Mouse (Mus musculus) liver, embryonic 11.5 days (tissue): ENCODE measurements at regions not wholly inside any gene's neighbourhood (a gene's known extent, or its start where the extent isn't known, plus 50 kb on each side); places are given as distances from the start of the nearest gene placed in this dataset.

Experiments
- ATAC-seq: fragments of 200-750 bp; cut with Nextera tagmentation; replicated peaks from 2 replicates; pipeline ENCODE4 v1.8.0; 2017; ENCODE audit warnings: moderate number of reproducible peaks, mild to moderate bottlenecking, moderate TSS enrichment, moderate library complexity; ENCODE audit not compliant: low FRiP score
- DNase-seq: peaks from one replicate; pipeline ENCODE4 v3.0.0-alpha.2; 2017; ENCODE audit warnings: low spot score
- H3K27ac ChIP-seq: fragments of 300-500 bp; sonication (generic); 2 replicates; pipeline ENCODE4 v1.5.1; 2014; ENCODE audit warnings: mild to moderate bottlenecking, low read depth, low read length, control low read depth
- H3K27me3 ChIP-seq: fragments of 300-500 bp; sonication (generic); replicated peaks from 2 replicates; pipeline ENCODE4 v1.6.1; 2014; ENCODE audit warnings: low read length, mixed read lengths; ENCODE audit not compliant: control insufficient read depth, insufficient read depth
- H3K36me3 ChIP-seq: fragments of 300-500 bp; sonication (generic); 2 replicates; pipeline ENCODE4 v1.6.1; 2014; ENCODE audit warnings: mild to moderate bottlenecking, low read length, moderate library complexity, mixed read lengths; ENCODE audit not compliant: control insufficient read depth, insufficient read depth
- H3K4me1 ChIP-seq: fragments of 300-500 bp; sonication (generic); replicated peaks from 2 replicates; pipeline ENCODE4 v1.6.1; 2014; ENCODE audit warnings: low read length, mixed read lengths; ENCODE audit not compliant: control insufficient read depth, insufficient read depth
- H3K4me2 ChIP-seq: fragments of 300-500 bp; sonication (generic); 2 replicates; pipeline ENCODE4 v1.6.1; 2014; ENCODE audit warnings: mild to moderate bottlenecking, control low read depth, moderate library complexity
- H3K4me3 ChIP-seq: fragments of 300-500 bp; sonication (generic); 2 replicates; pipeline ENCODE4 v1.5.1; 2014; ENCODE audit warnings: low read depth, low read length, control low read depth
- H3K9ac ChIP-seq: fragments of 300-500 bp; sonication (generic); 2 replicates; pipeline ENCODE4 v1.6.1; 2014; ENCODE audit warnings: low read depth, low read length, control low read depth
- H3K9me3 ChIP-seq: fragments of 300-500 bp; sonication (generic); 2 replicates; pipeline ENCODE4 v1.6.1; 2016; ENCODE audit warnings: low read length, inconsistent platforms, mixed read lengths; ENCODE audit not compliant: control insufficient read depth
- WGBS: fragments of 180-500 bp; shearing (Covaris S2); extraction: QIAGEN DNeasy Blood & Tissue Kit; methylation state at CpG from one replicate; pipeline ENCODE4 v1.1.7; 2014; 5-methylcytosine and 5-hydroxymethylcytosine counted together

- Histone ChIP-seq H3K4me1 (no peaks in the 10 kb centered on the region; the same call in 1 of the 2 replicates), H3K4me2 (no peak overlapping the region), H3K9me3 (no peaks in the 10 kb centered on the region), H3K9ac (no peak overlapping the region), H3K36me3 (no peaks in the 10 kb centered on the region), H3K27me3 (0 out of 2 replicates have a peak, but pooled peaks cover 5% of the 10 kb centered on the region), H3K27ac (no peak overlapping the region), H3K4me3 (no peak overlapping the region)
- ATAC-seq (no peak), DNase-seq (no peak)
- WGBS: 13% methylated on average over 4 of the region's 4 CpGs
Observed at GRCm38 (mm10) chr6:67105386-67105785, 68.1 kb upstream of the Gadd45a start.

GRCm38 (mm10) chr6:67104205-67104604, 66.9 kb upstream of the Gadd45a start:
- Histone ChIP-seq H3K27ac (no peak overlapping the region), H3K36me3 (no peaks in the 10 kb centered on the region), H3K9ac (no peak overlapping the region), H3K4me1 (no peaks in the 10 kb centered on the region; the same call in 1 of the 2 replicates), H3K4me3 (no peak overlapping the region), H3K4me2 (no peak overlapping the region), H3K27me3 (0 out of 2 replicates have a peak, but pooled peaks cover 5% of the 10 kb centered on the region), H3K9me3 (no peaks in the 10 kb centered on the region)
- DNase-seq (no peak), ATAC-seq (no peak)
- WGBS: 79% methylated on average over 3 of the region's 3 CpGs

GRCm38 (mm10) chr6:67102541-67103134, 65.4 kb upstream of the Gadd45a start:
- ATAC-seq (no peak), DNase-seq (no peak)
- no peaks in the 10 kb centered on the region; the same call in 1 of the 2 replicates for H3K4me1 ChIP-seq
- 34% methylated on average over 11 of the region's 11 CpGs for WGBS
- H3K27me3 ChIP-seq: 0 out of 2 replicates have a peak, but pooled peaks cover 5% of the 10 kb centered on the region
- H3K27ac ChIP-seq: no peak overlapping the region
- no peaks in the 10 kb centered on the region for H3K36me3 ChIP-seq
- H3K9ac ChIP-seq: no peak overlapping the region
- H3K9me3 ChIP-seq: no peaks in the 10 kb centered on the region
- H3K4me2 ChIP-seq: no peak overlapping the region
- H3K4me3 ChIP-seq: no peak overlapping the region

- H3K4me3 ChIP-seq: no peak overlapping the region
- no peak overlapping the region for H3K9ac ChIP-seq
- no peak overlapping the region for H3K27ac ChIP-seq
- no peaks in the 10 kb centered on the region; the same call in 1 of the 2 replicates for H3K4me1 ChIP-seq
- DNase-seq (no peak), ATAC-seq (no peak)
- H3K27me3 ChIP-seq: 0 out of 2 replicates have a peak, but pooled peaks cover 5% of the 10 kb centered on the region
- WGBS: 71% methylated on average over 4 of the region's 4 CpGs
- no peaks in the 10 kb centered on the region for H3K36me3 ChIP-seq
- H3K9me3 ChIP-seq: no peaks in the 10 kb centered on the region
- H3K4me2 ChIP-seq: no peak overlapping the region
Observed at GRCm38 (mm10) chr6:67102014-67102413, 64.8 kb upstream of the Gadd45a start.

- Histone ChIP-seq H3K9me3 (no peaks in the 10 kb centered on the region), H3K4me1 (no peaks in the 10 kb centered on the region), H3K27me3 (no peaks in the 10 kb centered on the region), H3K27ac (no peak overlapping the region), H3K36me3 (no peaks in the 10 kb centered on the region), H3K4me3 (no peak overlapping the region), H3K4me2 (no peak overlapping the region), H3K9ac (no peak overlapping the region)
- ATAC-seq (no peak), DNase-seq (no peak)
- 66% methylated on average over 3 of the region's 3 CpGs for WGBS
Observed at GRCm38 (mm10) chr6:67094426-67094825, 57.2 kb upstream of the Gadd45a start.

- no peaks in the 10 kb centered on the region for H3K36me3 ChIP-seq
- H3K27ac ChIP-seq: no peak overlapping the region
- no peak overlapping the region for H3K4me2 ChIP-seq
- WGBS: 57% methylated on average over 1 of the region's 1 CpGs
- no peaks in the 10 kb centered on the region for H3K9me3 ChIP-seq
- H3K9ac ChIP-seq: no peak overlapping the region
- no peak overlapping the region for H3K4me3 ChIP-seq
- ATAC-seq: no peak
- H3K4me1 ChIP-seq: peaks cover 5% of the 10 kb centered on the region
- no peak for DNase-seq
- H3K27me3 ChIP-seq: no peaks in the 10 kb centered on the region
Observed at GRCm38 (mm10) chr6:67093128-67093527, 55.9 kb upstream of the Gadd45a start.

- ATAC-seq: no peak
- H3K9ac ChIP-seq: no peak overlapping the region
- H3K27ac ChIP-seq: no peak overlapping the region
- H3K4me1 ChIP-seq: peaks cover 10% of the 10 kb centered on the region
- no peaks in the 10 kb centered on the region for H3K27me3 ChIP-seq
- no peak for DNase-seq
- no peak overlapping the region for H3K4me3 ChIP-seq
- 67% methylated on average over 4 of the region's 4 CpGs for WGBS
- no peak overlapping the region for H3K4me2 ChIP-seq
- no peaks in the 10 kb centered on the region for H3K36me3 ChIP-seq
- no peaks in the 10 kb centered on the region for H3K9me3 ChIP-seq
Observed at GRCm38 (mm10) chr6:67090150-67090549, 52.9 kb upstream of the Gadd45a start.

- no peaks in the 10 kb centered on the region for H3K9me3 ChIP-seq
- no peak for DNase-seq
- no peak overlapping the region for H3K27ac ChIP-seq
- H3K36me3 ChIP-seq: no peaks in the 10 kb centered on the region
- H3K9ac ChIP-seq: no peak overlapping the region
- H3K4me1 ChIP-seq: peaks cover 12% of the 10 kb centered on the region
- ATAC-seq: no peak
- H3K27me3 ChIP-seq: no peaks in the 10 kb centered on the region
- WGBS: 78% methylated on average over 3 of the region's 3 CpGs
- no peak overlapping the region for H3K4me3 ChIP-seq
- H3K4me2 ChIP-seq: no peak overlapping the region
Observed at GRCm38 (mm10) chr6:67089530-67090140, 52.4 kb upstream of the Gadd45a start.
